Mouse (Mus musculus) mammary gland, adult 2 months (tissue): ENCODE data around the gene Olfr982. TPM values are rescaled to one million over a fixed set of nuclear protein-coding genes. Genes with fewer than 3 reads are reported as not detected.

Source experiments
- polyA plus RNA-seq: library from polyadenylated mRNA; depleted of rRNA; stranded (reverse); fragments of >200 nt; gene quantifications from 2 replicates; pipeline ENCODE4 v1.2.3, GENCODE M21; 2012; ENCODE audit warnings: low replicate concordance; rRNA removed

Olfr982 gene
- polyA plus RNA-seq = not detected in 2 replicates

DNA sequence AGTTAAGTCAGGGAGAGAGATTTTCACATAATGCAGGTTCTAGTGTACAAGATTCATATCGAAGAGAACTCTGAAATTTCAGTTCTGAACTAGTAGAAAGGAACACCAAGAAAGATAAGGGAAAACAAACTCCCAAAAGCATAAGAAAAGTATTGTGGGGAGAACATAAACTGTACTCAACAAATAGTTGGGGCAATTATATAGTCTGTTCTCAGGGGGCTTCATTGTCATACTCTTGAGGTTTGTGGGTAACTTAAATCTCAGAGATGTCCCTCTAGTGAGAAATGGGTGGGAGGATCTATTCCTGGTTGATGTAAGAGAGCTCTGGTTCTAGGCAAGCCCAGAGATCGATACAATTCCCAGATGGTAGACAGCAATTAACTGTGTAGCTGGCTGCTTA, at the start of gene Olfr982:
Gene Olfr982, plus strand, starts transcription at position 301 of the 400 bp plus-strand sequence.

DNA sequence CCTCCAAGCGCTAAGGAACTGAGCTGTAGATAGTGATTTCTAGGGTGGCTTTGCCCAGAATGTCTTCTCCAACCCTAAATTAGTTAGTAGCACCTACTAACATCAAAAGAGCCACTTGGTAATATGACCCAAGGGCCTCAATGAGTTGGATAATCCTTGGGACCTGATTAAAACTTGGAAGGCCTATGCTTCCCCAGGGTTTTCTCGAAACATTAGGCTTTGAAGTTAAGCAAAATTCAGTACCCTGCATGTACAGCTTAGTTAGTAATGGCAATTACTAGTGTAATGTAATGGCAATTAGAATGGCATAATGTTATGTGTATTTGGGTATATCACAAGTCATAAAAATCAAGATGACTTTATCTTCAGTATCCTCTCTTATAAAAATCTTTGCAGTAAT, 19.9 kb downstream of the Olfr982 start, which contains the start of gene Olfr983:
Gene Olfr983, minus strand, starts transcription at position 101 of the 400 bp plus-strand sequence.

DNA sequence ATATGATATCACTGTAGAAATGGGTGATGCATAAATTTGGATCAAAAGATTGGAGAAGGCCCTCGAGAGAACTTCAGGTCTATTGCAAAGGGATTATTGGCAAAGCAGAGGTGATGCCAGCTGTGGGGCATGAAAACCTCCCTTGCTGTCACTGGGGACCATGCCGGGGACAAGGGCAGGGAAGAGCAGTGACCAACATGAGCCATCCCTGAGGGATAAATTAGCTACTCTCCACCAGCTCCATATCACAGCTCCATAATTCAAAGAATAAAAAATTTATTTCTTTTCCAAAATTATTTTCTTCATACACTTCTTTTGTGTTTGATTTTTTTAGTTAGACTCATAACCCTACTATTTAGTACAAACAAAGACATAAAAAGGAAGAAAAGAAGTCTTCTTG, 40.5 kb downstream of the Olfr982 start, which contains the start of gene Olfr984:
Gene Olfr984, minus strand, starts transcription at position 101 of the 400 bp plus-strand sequence.

Other genes starting within 250 kb of the Olfr982 start
- gene Olfr971, start 237.0 kb upstream of the Olfr982 start, polyA plus RNA-seq = not detected in 2 replicates
- not detected in 2 replicates for gene Olfr972, start 207.4 kb upstream of the Olfr982 start, polyA plus RNA-seq
- gene Olfr229, start 166.5 kb upstream of the Olfr982 start, polyA plus RNA-seq = not detected in 2 replicates
- not detected in 2 replicates for gene Olfr974, start 136.3 kb upstream of the Olfr982 start, polyA plus RNA-seq
- not detected in 2 replicates for gene Olfr975, start 121.8 kb upstream of the Olfr982 start, polyA plus RNA-seq
- gene Olfr976, start 112.7 kb upstream of the Olfr982 start, polyA plus RNA-seq = not detected in 2 replicates
- gene Olfr978, start 81.7 kb upstream of the Olfr982 start, polyA plus RNA-seq = not detected in 2 replicates
- gene Olfr979, start 70.4 kb upstream of the Olfr982 start, polyA plus RNA-seq = not detected in 2 replicates
- gene Olfr980, start 64.2 kb upstream of the Olfr982 start, polyA plus RNA-seq = not detected in 2 replicates
- not detected in 2 replicates for gene Olfr981, start 52.4 kb upstream of the Olfr982 start, polyA plus RNA-seq
- gene Olfr983, start 19.8 kb downstream of the Olfr982 start, polyA plus RNA-seq = not detected in 2 replicates
- not detected in 2 replicates for gene Olfr984, start 40.4 kb downstream of the Olfr982 start, polyA plus RNA-seq
- gene Olfr985, start 56.4 kb downstream of the Olfr982 start, polyA plus RNA-seq = not detected in 2 replicates
- not detected in 2 replicates for gene Tmem225, start 74.3 kb downstream of the Olfr982 start, polyA plus RNA-seq
- gene Olfr986, start 107.1 kb downstream of the Olfr982 start, polyA plus RNA-seq = not detected in 2 replicates
- gene Zfp202, start 118.5 kb downstream of the Olfr982 start, polyA plus RNA-seq = 0.86 and 1.8 TPM in 2 replicates
- 0.66 and 1.0 TPM in 2 replicates for gene Scn3b, start 195.4 kb downstream of the Olfr982 start, polyA plus RNA-seq